Mouse (Mus musculus) left cerebral cortex, adult 9 months (tissue): ENCODE measurements around the gene Srgap2.
"Not testable (repeated sequence)": the region's sequence is repeated elsewhere in the genome, so short reads cannot be mapped to it uniquely, and the experiment has no call there.

Source experiments
- DNase-seq, 2 experiments: peaks; one replicate each; pipeline ENCODE4 v3.0.0; 2022; ENCODE audit warnings: low spot score in 2 of 2

Gene Srgap2

GRCm38 (mm10) chr1:131527281-131528080 lies at the start of gene Srgap2, which contains the start of gene Fam72a:
Srgap2 (minus strand) TSS chr1:131527352.
Fam72a (plus strand) TSS chr1:131527903.
- DNase-seq: peak; percentile 99 to 100

- no peak for DNase-seq
These were observed 46.6 kb upstream of the Srgap2 start for GRCm38 (mm10) chr1:131573721-131574120.

- DNase-seq: no peak
These were observed 43.2 kb upstream of the Srgap2 start for GRCm38 (mm10) chr1:131570391-131570790.

- DNase-seq: no peak
These were observed 42.6 kb upstream of the Srgap2 start for GRCm38 (mm10) chr1:131569721-131570120.

GRCm38 (mm10) chr1:131566056-131566455 lies 38.9 kb upstream of the Srgap2 start:
- DNase-seq: not testable (repeated sequence)

- no peak for DNase-seq
These were observed 34.9 kb upstream of the Srgap2 start for GRCm38 (mm10) chr1:131562081-131562480.

GRCm38 (mm10) chr1:131560500-131560899 lies 33.3 kb upstream of the Srgap2 start:
- no peak for DNase-seq

- DNase-seq: peak; percentile 77 to 90
These were observed 28.1 kb upstream of the Srgap2 start for GRCm38 (mm10) chr1:131555042-131555812.

GRCm38 (mm10) chr1:131553428-131553827 lies 26.3 kb upstream of the Srgap2 start:
- no peak for DNase-seq

GRCm38 (mm10) chr1:131551956-131552355 lies 24.8 kb upstream of the Srgap2 start:
- no peak for DNase-seq

- peak in 1 of 2 experiments; percentile 66 for DNase-seq
These were observed 21.6 kb upstream of the Srgap2 start for GRCm38 (mm10) chr1:131548494-131549365.

- no peak for DNase-seq
These were observed 19.9 kb upstream of the Srgap2 start for GRCm38 (mm10) chr1:131546798-131547690.

- DNase-seq: peak in 1 of 2 experiments; percentile 53
These were observed 16.9 kb upstream of the Srgap2 start for GRCm38 (mm10) chr1:131543886-131544565.

GRCm38 (mm10) chr1:131541903-131542302 lies 14.8 kb upstream of the Srgap2 start:
- DNase-seq: no peak

GRCm38 (mm10) chr1:131541431-131541830 lies 14.3 kb upstream of the Srgap2 start:
- DNase-seq: no peak

GRCm38 (mm10) chr1:131540795-131541194 lies 13.6 kb upstream of the Srgap2 start:
- DNase-seq: no peak

- no peak for DNase-seq
These were observed 12.6 kb upstream of the Srgap2 start for GRCm38 (mm10) chr1:131539771-131540170.

- DNase-seq: no peak
These were observed 1.5 kb upstream of the Srgap2 start for GRCm38 (mm10) chr1:131528561-131529166.

GRCm38 (mm10) chr1:131528081-131528507 lies 942 bp upstream of the Srgap2 start:
- no peak for DNase-seq
